ENCODE assay signal across 11 mouse cellular contexts in genomic region chr11:18747871-18748461, GRCm38 (mm10).
DNase-seq lines count a peak whose midpoint lies in the region; ATAC-seq lines count a peak whose summit lies in the region.
"Had no signal": no experiment of that assay in that cellular context is flagged by ENCODE, and none has a peak within 500 bp of the region (broad histone marks: within the 10 kb centered on the region; RNA-seq: fewer than 3 reads in every experiment).

No protein-coding gene starts in this region.

- H3K4me2 ChIP-seq in embryonic facial prominence, embryonic 12.5 days (replicated peaks), result no peak overlapping the region
- no peak overlapping the region for H3K4me2 ChIP-seq in intestine, embryonic 16.5 days (ENCODE audit: low read depth, low read length)

- DNase-seq in heart, adult 11 months, result peak; percentile 55
- DNase-seq in heart, postnatal 10 days, result no peak
- peak; percentile 79 for DNase-seq in retina, postnatal 1 day
- DNase-seq in Muller cell, postnatal 12 days (ENCODE audit: inconsistent ontology term), result no peak
- DNase-seq in right cerebral cortex, adult 2 months (ENCODE audit: low spot score in 2 of 2), result no peak
- no peak for DNase-seq in natural killer cell, adult 2 months (ENCODE audit: low spot score in 2 of 2)
- DNase-seq: cerebellum, postnatal 36 days; lung, adult 2 months; thymus, postnatal 36 days had no signal

- no peaks in the 10 kb centered on the region for H3K27me3 ChIP-seq in embryonic facial prominence, embryonic 12.5 days
- no peaks in the 10 kb centered on the region for H3K27me3 ChIP-seq in intestine, embryonic 16.5 days (replicated peaks; ENCODE audit: control insufficient read depth, insufficient read depth, low read length)

- no peaks in the 10 kb centered on the region for H3K9me3 ChIP-seq in embryonic facial prominence, embryonic 12.5 days
- H3K9me3 ChIP-seq in intestine, embryonic 16.5 days (ENCODE audit: control insufficient read depth, low read length), result no peaks in the 10 kb centered on the region

- H3K9ac ChIP-seq in embryonic facial prominence, embryonic 12.5 days, result no peak overlapping the region
- H3K9ac ChIP-seq in intestine, embryonic 16.5 days (ENCODE audit: low read depth, low read length), result 0 out of 2 replicates have a peak overlapping the region, but pooled peaks have one; percentile 29

- intact Hi-C loops in heart, postnatal 10 days (cut with DNase I), result no loop called here

- WGBS in embryonic facial prominence, embryonic 12.5 days, result 17% methylated on average over 7 of the region's 7 CpGs
- 12% methylated on average over 7 of the region's 7 CpGs for WGBS in intestine, embryonic 16.5 days

- H3K27ac ChIP-seq in embryonic facial prominence, embryonic 12.5 days, result 0 out of 2 replicates have a peak overlapping the region, but pooled peaks have one; percentile 17
- H3K27ac ChIP-seq in intestine, embryonic 16.5 days (ENCODE audit: low read length), result peak overlapping the region; percentile 73; the same call in 1 of the 2 replicates

- no peak for ATAC-seq in embryonic facial prominence, embryonic 12.5 days (ENCODE audit: insufficient number of reproducible peaks, insufficient read depth, low FRiP score, low TSS enrichment)
- peak; percentile 37 for ATAC-seq in intestine, embryonic 16.5 days

- H3K4me3 ChIP-seq in embryonic facial prominence, embryonic 12.5 days, result no peak overlapping the region
- no peak overlapping the region for H3K4me3 ChIP-seq in intestine, embryonic 16.5 days (ENCODE audit: low read length)

- H3K4me1 ChIP-seq in embryonic facial prominence, embryonic 12.5 days, result peaks cover 40% of the 10 kb centered on the region
- peaks cover 28% of the 10 kb centered on the region for H3K4me1 ChIP-seq in intestine, embryonic 16.5 days (ENCODE audit: control insufficient read depth, insufficient read depth, low read length)

- H3K36me3 ChIP-seq in embryonic facial prominence, embryonic 12.5 days, result no peaks in the 10 kb centered on the region
- H3K36me3 ChIP-seq in intestine, embryonic 16.5 days (ENCODE audit: control insufficient read depth, insufficient read depth, low read length), result no peaks in the 10 kb centered on the region

Comparison
In these comparisons a context has a peak if more than half of its experiments do, and no peak if none do; other contexts are left out.
1. DNase-seq: peak in heart, adult 11 months (single experiment) and retina, postnatal 1 day (single experiment); none in heart, postnatal 10 days (0 of 2), Muller cell, postnatal 12 days (single experiment), right cerebral cortex, adult 2 months (0 of 2) and natural killer cell, adult 2 months (0 of 2).